Mouse (Mus musculus): Measurements from ENCODE around the gene Fmo2. TPM values are rescaled to one million over a fixed set of nuclear protein-coding genes. Genes with fewer than 3 reads are reported as not detected.
A peak's percentile ranks its signal among the peaks of the same experiment; 100 is the strongest.

Fmo2 gene
- polyA plus RNA-seq, 1 experiment = 161 TPM

DNA sequence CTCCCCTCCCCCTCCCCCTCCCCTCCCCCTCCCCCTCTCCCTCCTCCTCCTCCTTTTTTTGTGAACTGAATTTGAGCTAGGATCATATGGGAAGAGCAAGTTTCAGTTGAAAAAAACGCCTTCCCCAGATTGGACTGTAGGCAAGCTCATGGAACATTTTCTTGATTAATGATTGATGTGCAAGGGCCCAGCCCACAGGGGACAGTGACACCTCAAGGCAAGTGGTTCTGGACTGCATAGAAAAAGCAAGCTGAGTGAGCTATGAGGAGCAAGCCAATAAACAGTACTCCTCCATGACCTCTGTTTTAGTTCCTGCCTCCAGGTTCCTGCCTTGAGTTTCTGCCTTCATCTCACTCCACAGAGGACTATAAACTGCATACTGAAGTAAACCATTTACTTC, 26.6 kb upstream of the Fmo2 start:
- Histone ChIP-seq H3K27ac (ENCODE audit: insufficient read depth, low read depth, low read length) (no peak overlapping the region), H3K36me3 (ENCODE audit: control insufficient read depth, insufficient read depth, low read length) (no peaks in the 10 kb centered on the region), H3K27me3 (replicated peaks; ENCODE audit: control insufficient read depth, insufficient read depth, low read length) (no peaks in the 10 kb centered on the region), H3K4me1 (ENCODE audit: control insufficient read depth, insufficient read depth, low read length) (no peaks in the 10 kb centered on the region), H3K4me3 (ENCODE audit: insufficient read depth, low read depth, low read length) (no peak overlapping the region)
- DNase-seq = peak; percentile 57
- TF ChIP-seq POLR2A (IDR thresholded peaks at IDR 0.05; ENCODE audit: low read depth, low read length) (no peak), CTCF (conservative IDR thresholded peaks at IDR 0.05; ENCODE audit: insufficient read depth, insufficient read length, low read depth, low read length) (no peak)
- WGBS = 71% methylated on average over 1 of the region's 1 CpGs

DNA sequence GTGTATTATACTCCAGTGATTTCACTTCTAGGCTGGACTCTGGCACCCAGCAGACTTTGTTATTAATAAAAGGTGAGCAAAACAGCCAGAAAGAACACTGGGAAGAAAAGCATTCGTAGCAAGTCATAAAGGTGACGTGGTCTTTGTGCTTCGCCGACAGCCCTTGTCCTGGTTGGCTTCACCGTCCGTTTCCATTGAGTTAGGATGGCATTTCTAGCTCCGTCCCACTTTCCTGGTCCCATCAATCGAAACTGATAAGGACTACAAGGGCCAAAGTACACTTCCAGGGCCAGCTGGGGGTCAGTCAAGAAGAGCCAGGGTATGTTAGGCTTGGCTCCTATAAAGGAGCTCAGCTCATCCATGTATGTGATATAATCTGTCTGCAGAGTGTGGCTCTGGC, 18.1 kb upstream of the Fmo2 start:
- no peak overlapping the region for H3K27ac ChIP-seq (ENCODE audit: insufficient read depth, low read depth, low read length)
- no peak overlapping the region for H3K4me3 ChIP-seq (ENCODE audit: insufficient read depth, low read depth, low read length)
- no peaks in the 10 kb centered on the region for H3K27me3 ChIP-seq (replicated peaks; ENCODE audit: control insufficient read depth, insufficient read depth, low read length)
- no peaks in the 10 kb centered on the region for H3K36me3 ChIP-seq (ENCODE audit: control insufficient read depth, insufficient read depth, low read length)
- no peaks in the 10 kb centered on the region for H3K4me1 ChIP-seq (ENCODE audit: control insufficient read depth, insufficient read depth, low read length)
- TF ChIP-seq CTCF (conservative IDR thresholded peaks at IDR 0.05; ENCODE audit: insufficient read depth, insufficient read length, low read depth, low read length) = no peak
- no peak for TF ChIP-seq POLR2A (IDR thresholded peaks at IDR 0.05; ENCODE audit: low read depth, low read length)
- WGBS = 57% methylated on average over 8 of the region's 8 CpGs
- DNase-seq = no peak

DNA sequence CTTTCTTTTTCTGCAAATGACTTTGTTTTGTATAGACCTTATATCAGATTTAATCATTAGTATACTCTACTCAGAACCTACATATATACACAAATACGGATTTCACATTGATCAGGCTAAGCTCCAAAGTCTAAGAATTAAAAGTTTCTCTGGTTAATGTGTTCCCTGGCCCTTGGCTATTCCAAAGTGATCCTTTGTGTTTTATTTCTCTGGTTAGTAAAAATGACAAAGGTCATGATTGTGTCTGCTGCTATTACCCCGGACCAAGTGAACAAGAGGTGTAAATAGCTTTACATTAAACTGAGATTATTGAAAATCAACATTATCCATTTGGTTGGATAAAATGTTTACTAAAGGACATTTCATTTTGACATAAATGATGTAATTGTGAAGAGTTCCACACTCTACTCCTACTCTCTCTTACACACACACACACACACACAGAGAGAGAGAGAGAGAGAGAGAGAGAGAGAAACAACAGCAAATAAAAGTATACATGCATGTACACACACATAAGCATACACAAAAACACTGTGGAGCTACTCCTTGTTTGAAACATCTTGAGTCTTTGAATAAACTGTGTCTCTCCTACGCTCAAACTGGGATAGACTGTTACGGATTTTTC, 16.5 kb upstream of the Fmo2 start:
- Histone ChIP-seq H3K4me3 (ENCODE audit: insufficient read depth, low read depth, low read length) (no peak overlapping the region), H3K27ac (ENCODE audit: insufficient read depth, low read depth, low read length) (no peak overlapping the region), H3K27me3 (replicated peaks; ENCODE audit: control insufficient read depth, insufficient read depth, low read length) (no peaks in the 10 kb centered on the region), H3K36me3 (ENCODE audit: control insufficient read depth, insufficient read depth, low read length) (no peaks in the 10 kb centered on the region), H3K4me1 (ENCODE audit: control insufficient read depth, insufficient read depth, low read length) (no peaks in the 10 kb centered on the region)
- TF ChIP-seq CTCF (conservative IDR thresholded peaks at IDR 0.05; ENCODE audit: insufficient read depth, insufficient read length, low read depth, low read length) (no peak), POLR2A (IDR thresholded peaks at IDR 0.05; ENCODE audit: low read depth, low read length) (no peak)
- DNase-seq = peak; percentile 58
- WGBS = 71% methylated on average over 4 of the region's 4 CpGs

DNA sequence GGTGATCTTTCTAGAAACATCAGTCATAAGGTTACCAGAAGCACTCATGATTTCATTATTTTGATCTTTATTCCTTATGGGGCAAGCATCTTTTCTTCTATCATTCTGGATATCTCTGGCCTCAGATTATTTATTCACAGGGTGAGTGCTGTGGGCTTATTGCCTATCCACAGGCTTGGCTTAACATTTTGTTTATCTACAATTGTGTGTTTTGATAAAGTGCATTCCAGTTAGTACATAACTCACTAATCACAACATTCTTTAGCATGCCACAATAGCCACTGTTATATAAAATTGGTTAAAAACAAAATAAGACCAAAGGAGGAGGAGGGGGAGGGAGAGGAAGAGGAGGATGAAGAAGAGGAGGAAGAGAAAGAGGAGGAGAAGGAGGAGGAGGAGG, 13.6 kb upstream of the Fmo2 start:
- H3K27ac ChIP-seq (ENCODE audit: insufficient read depth, low read depth, low read length) = no peak overlapping the region
- TF ChIP-seq POLR2A (IDR thresholded peaks at IDR 0.05; ENCODE audit: low read depth, low read length) = no peak
- TF ChIP-seq CTCF (conservative IDR thresholded peaks at IDR 0.05; ENCODE audit: insufficient read depth, insufficient read length, low read depth, low read length) = no peak
- DNase-seq = no peak
- no peak overlapping the region for H3K4me3 ChIP-seq (ENCODE audit: insufficient read depth, low read depth, low read length)
- no peaks in the 10 kb centered on the region for H3K36me3 ChIP-seq (ENCODE audit: control insufficient read depth, insufficient read depth, low read length)
- no peaks in the 10 kb centered on the region for H3K27me3 ChIP-seq (replicated peaks; ENCODE audit: control insufficient read depth, insufficient read depth, low read length)
- no peaks in the 10 kb centered on the region for H3K4me1 ChIP-seq (ENCODE audit: control insufficient read depth, insufficient read depth, low read length)

DNA sequence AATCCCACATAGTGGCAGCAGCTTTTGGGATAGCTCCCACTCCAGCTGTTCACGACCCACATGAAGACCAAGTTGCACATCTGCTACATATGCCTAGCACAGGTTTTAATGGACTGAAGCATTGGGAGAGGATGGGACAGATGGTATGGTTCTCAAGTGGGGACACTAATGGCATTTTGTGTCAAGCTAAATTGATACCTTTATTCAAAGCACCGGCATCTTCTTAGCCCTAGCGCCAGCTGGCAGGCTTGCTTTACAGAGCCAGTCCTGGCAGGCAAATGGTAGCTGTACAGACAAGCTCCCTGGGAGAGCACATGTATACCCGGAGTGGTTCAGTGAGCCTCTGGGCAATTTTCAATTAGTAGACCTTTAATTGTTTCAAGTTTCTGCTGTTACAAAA, 3.4 kb upstream of the Fmo2 start:
- TF ChIP-seq POLR2A (IDR thresholded peaks at IDR 0.05; ENCODE audit: low read depth, low read length) (no peak), CTCF (conservative IDR thresholded peaks at IDR 0.05; ENCODE audit: insufficient read depth, insufficient read length, low read depth, low read length) (no peak)
- H3K27ac ChIP-seq (ENCODE audit: insufficient read depth, low read depth, low read length) = no peak overlapping the region
- no peaks in the 10 kb centered on the region for H3K27me3 ChIP-seq (replicated peaks; ENCODE audit: control insufficient read depth, insufficient read depth, low read length)
- no peaks in the 10 kb centered on the region for H3K36me3 ChIP-seq (ENCODE audit: control insufficient read depth, insufficient read depth, low read length)
- no peak overlapping the region for H3K4me3 ChIP-seq (ENCODE audit: insufficient read depth, low read depth, low read length)
- WGBS = 54% methylated on average over 4 of the region's 4 CpGs
- no peak for DNase-seq
- no peaks in the 10 kb centered on the region for H3K4me1 ChIP-seq (ENCODE audit: control insufficient read depth, insufficient read depth, low read length)

DNA sequence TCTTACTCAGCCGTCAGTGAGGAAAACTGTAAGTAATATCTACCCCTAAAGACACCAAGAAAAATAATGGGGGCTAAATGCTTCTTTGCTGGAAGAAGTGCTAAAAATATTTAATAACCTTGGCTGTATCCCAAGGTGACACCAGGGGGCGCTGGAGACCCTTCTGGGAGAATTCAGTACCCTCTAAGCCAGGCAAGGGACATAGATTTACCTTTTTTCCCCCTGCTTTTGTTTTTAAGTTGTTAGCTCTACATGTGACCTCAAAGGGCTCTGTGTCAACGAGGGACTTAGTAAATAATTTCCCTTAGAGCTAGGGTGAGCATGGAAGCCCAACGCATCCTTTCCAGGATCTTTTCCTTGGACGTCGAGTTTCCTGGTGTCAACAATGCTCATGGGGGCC, 2.6 kb downstream of the Fmo2 start:
- Histone ChIP-seq H3K36me3 (ENCODE audit: control insufficient read depth, insufficient read depth, low read length) (no peaks in the 10 kb centered on the region; the same call in 1 of the 2 replicates), H3K27me3 (replicated peaks; ENCODE audit: control insufficient read depth, insufficient read depth, low read length) (no peaks in the 10 kb centered on the region), H3K4me1 (ENCODE audit: control insufficient read depth, insufficient read depth, low read length) (peaks cover 5% of the 10 kb centered on the region; the same call in 1 of the 2 replicates), H3K27ac (ENCODE audit: insufficient read depth, low read depth, low read length) (no peak overlapping the region), H3K4me3 (ENCODE audit: insufficient read depth, low read depth, low read length) (peak overlapping the region; percentile 28; the same call in 1 of the 2 replicates)
- DNase-seq = peak; percentile 79
- TF ChIP-seq CTCF (conservative IDR thresholded peaks at IDR 0.05; ENCODE audit: insufficient read depth, insufficient read length, low read depth, low read length) = peak; percentile 71
- TF ChIP-seq POLR2A (IDR thresholded peaks at IDR 0.05; ENCODE audit: low read depth, low read length) = no peak
- 16% methylated on average over 6 of the region's 6 CpGs for WGBS

DNA sequence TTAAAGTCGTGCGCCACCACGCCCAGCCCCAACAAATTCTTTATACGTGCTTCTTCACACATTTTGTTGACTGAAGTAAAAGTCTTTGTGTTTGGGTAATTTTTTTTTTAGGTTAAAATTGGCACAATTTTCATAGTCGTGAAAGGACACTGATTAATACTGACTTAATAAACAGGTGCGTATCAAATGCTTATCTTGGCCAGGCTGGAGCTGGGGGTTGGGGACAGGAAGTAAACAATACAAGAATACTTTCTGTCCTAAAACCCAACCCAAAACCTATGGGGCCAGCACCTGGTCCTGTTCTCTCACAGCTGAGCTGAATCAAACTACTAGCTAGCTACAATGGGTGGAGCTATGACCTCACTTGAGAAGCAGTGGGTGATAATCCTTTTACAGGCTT, 5.5 kb downstream of the Fmo2 start:
- no peak for DNase-seq
- Histone ChIP-seq H3K27me3 (replicated peaks; ENCODE audit: control insufficient read depth, insufficient read depth, low read length) (no peaks in the 10 kb centered on the region), H3K36me3 (ENCODE audit: control insufficient read depth, insufficient read depth, low read length) (no peaks in the 10 kb centered on the region; the same call in 1 of the 2 replicates), H3K27ac (ENCODE audit: insufficient read depth, low read depth, low read length) (no peak overlapping the region; the same call in 1 of the 2 replicates), H3K4me1 (ENCODE audit: control insufficient read depth, insufficient read depth, low read length) (peaks cover 6% of the 10 kb centered on the region; the same call in 1 of the 2 replicates), H3K4me3 (ENCODE audit: insufficient read depth, low read depth, low read length) (no peak overlapping the region)
- TF ChIP-seq POLR2A (IDR thresholded peaks at IDR 0.05; ENCODE audit: low read depth, low read length) (no peak), CTCF (conservative IDR thresholded peaks at IDR 0.05; ENCODE audit: insufficient read depth, insufficient read length, low read depth, low read length) (no peak)
- WGBS = 87% methylated on average over 6 of the region's 6 CpGs
